Mouse (Mus musculus) midbrain, embryonic 11.5 days (tissue): ENCODE results near the gene Olfr12. TPM values are rescaled to one million over a fixed set of nuclear protein-coding genes. Genes with fewer than 3 reads are reported as not detected.

Source experiments
- ATAC-seq: fragments of 200-750 bp; cut with Nextera tagmentation; 2 replicates; pipeline ENCODE4 v1.8.0; 2017; ENCODE audit warnings: moderate TSS enrichment, moderate library complexity; ENCODE audit not compliant: low FRiP score
- DNase-seq: peaks from one replicate; pipeline ENCODE4 v3.0.0; 2015; ENCODE audit warnings: low spot score; ENCODE audit errors: missing footprints
- H3K27ac ChIP-seq: fragments of 300-500 bp; sonication (generic); 2 replicates; pipeline ENCODE4 v1.5.1; 2014; ENCODE audit warnings: low read depth, low read length
- H3K27me3 ChIP-seq: fragments of 300-500 bp; sonication (generic); 2 replicates; pipeline ENCODE4 v1.6.1; 2014; ENCODE audit warnings: mild to moderate bottlenecking, low read length, moderate library complexity, mixed read lengths; ENCODE audit not compliant: control insufficient read depth, insufficient read depth
- H3K36me3 ChIP-seq: fragments of 300-500 bp; sonication (generic); 2 replicates; pipeline ENCODE4 v1.6.1; 2014; ENCODE audit warnings: mild to moderate bottlenecking, low read length, moderate library complexity, mixed read lengths; ENCODE audit not compliant: control insufficient read depth, insufficient read depth
- H3K4me1 ChIP-seq: fragments of 300-500 bp; sonication (generic); 2 replicates; pipeline ENCODE4 v1.6.1; 2014; ENCODE audit warnings: low read length; ENCODE audit not compliant: control insufficient read depth, insufficient read depth
- H3K4me2 ChIP-seq: fragments of 300-500 bp; sonication (generic); 2 replicates; pipeline ENCODE4 v1.6.1; 2014; ENCODE audit warnings: mild to moderate bottlenecking, moderate library complexity
- H3K4me3 ChIP-seq: fragments of 300-500 bp; sonication (generic); 2 replicates; pipeline ENCODE4 v1.5.1; 2014; ENCODE audit warnings: low read depth, low read length
- H3K9ac ChIP-seq: fragments of 300-500 bp; sonication (generic); 2 replicates; pipeline ENCODE4 v1.6.1; 2014; ENCODE audit warnings: low read length
- H3K9me3 ChIP-seq: fragments of 300-500 bp; sonication (generic); 2 replicates; pipeline ENCODE4 v1.6.1; 2016; ENCODE audit warnings: low read length; ENCODE audit not compliant: control insufficient read depth
- WGBS: fragments of 180-500 bp; shearing (Covaris S2); extraction: QIAGEN DNeasy Blood & Tissue Kit; methylation state at CpG from one replicate; pipeline ENCODE4 v1.1.7; 2014; 5-methylcytosine and 5-hydroxymethylcytosine counted together
- polyA plus RNA-seq: library from polyadenylated mRNA; unstranded; fragments of >200 nt; fragmentation: Nextera tagmentation; extraction: Ambion mirVana; gene quantifications from 2 replicates; pipeline ENCODE4 v1.2.1, GENCODE M21; 2014

Olfr12 gene
- polyA plus RNA-seq, 1 experiment from 2014 or later, result 0.05 TPM

- Histone ChIP-seq H3K9me3 (no peaks in the 10 kb centered on the region), H3K9ac (no peak overlapping the region), H3K4me1 (peaks cover 8% of the 10 kb centered on the region), H3K4me2 (no peak overlapping the region), H3K4me3 (no peak overlapping the region), H3K36me3 (peaks cover 8% of the 10 kb centered on the region; the same call in 1 of the 2 replicates), H3K27me3 (no peaks in the 10 kb centered on the region), H3K27ac (no peak overlapping the region)
- WGBS, result 91% methylated on average over 8 of the region's 8 CpGs
- no peak for DNase-seq
- ATAC-seq, result no peak
Observed at GRCm38 (mm10) chr1:92636015-92636414, 18.4 kb downstream of the Olfr12 start.

GRCm38 (mm10) chr1:92636676-92637075 lies 19.1 kb downstream of the Olfr12 start:
- no peak overlapping the region for H3K9ac ChIP-seq
- no peaks in the 10 kb centered on the region for H3K9me3 ChIP-seq
- DNase-seq, result no peak
- no peak overlapping the region for H3K4me3 ChIP-seq
- no peaks in the 10 kb centered on the region for H3K27me3 ChIP-seq
- no peak overlapping the region for H3K27ac ChIP-seq
- 93% methylated on average over 11 of the region's 11 CpGs for WGBS
- H3K36me3 ChIP-seq, result peaks cover 8% of the 10 kb centered on the region; the same call in 1 of the 2 replicates
- H3K4me2 ChIP-seq, result no peak overlapping the region
- H3K4me1 ChIP-seq, result peaks cover 10% of the 10 kb centered on the region
- no peak for ATAC-seq

- Histone ChIP-seq H3K27me3 (no peaks in the 10 kb centered on the region), H3K27ac (no peak overlapping the region), H3K4me1 (peaks cover 13% of the 10 kb centered on the region), H3K36me3 (peaks cover 8% of the 10 kb centered on the region; the same call in 1 of the 2 replicates), H3K9ac (no peak overlapping the region), H3K4me3 (no peak overlapping the region), H3K9me3 (no peaks in the 10 kb centered on the region), H3K4me2 (no peak overlapping the region)
- ATAC-seq, result no peak
- WGBS, result 93% methylated on average over 15 of the region's 15 CpGs
- no peak for DNase-seq
Observed at GRCm38 (mm10) chr1:92637501-92638172, 20.0 kb downstream of the Olfr12 start.

- no peak for ATAC-seq
- Histone ChIP-seq H3K4me2 (no peak overlapping the region), H3K4me1 (peaks cover 13% of the 10 kb centered on the region), H3K9ac (no peak overlapping the region), H3K27me3 (no peaks in the 10 kb centered on the region), H3K36me3 (peaks cover 8% of the 10 kb centered on the region; the same call in 1 of the 2 replicates), H3K27ac (no peak overlapping the region), H3K4me3 (no peak overlapping the region), H3K9me3 (no peaks in the 10 kb centered on the region)
- DNase-seq, result no peak
- WGBS, result 92% methylated on average over 3 of the region's 3 CpGs
Observed at GRCm38 (mm10) chr1:92638181-92638580, 20.6 kb downstream of the Olfr12 start.

DNA sequence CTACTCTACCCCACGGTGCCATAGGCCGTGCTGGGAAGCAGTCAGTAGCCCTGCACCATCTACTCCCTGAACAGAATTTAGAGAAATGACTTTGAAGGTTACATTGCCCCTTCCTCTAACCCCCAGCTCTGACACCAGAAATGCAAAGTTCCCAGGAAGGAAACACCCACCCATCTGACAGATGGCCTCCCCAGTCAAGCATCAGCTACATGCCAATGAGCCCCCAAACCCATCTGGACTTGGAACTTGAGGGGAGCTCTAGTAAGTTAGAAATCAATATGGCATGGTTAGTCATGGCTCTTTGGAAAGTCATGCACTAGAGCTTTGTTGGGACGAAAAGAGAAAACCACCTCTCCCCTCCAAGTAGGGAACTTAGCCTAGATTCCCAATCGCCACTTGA lies 21.1 kb downstream of the Olfr12 start:
- no peak overlapping the region for H3K9ac ChIP-seq
- WGBS, result 92% methylated on average over 4 of the region's 4 CpGs
- H3K4me2 ChIP-seq, result no peak overlapping the region
- peaks cover 13% of the 10 kb centered on the region for H3K4me1 ChIP-seq
- ATAC-seq (no peak), DNase-seq (no peak)
- peaks cover 8% of the 10 kb centered on the region; the same call in 1 of the 2 replicates for H3K36me3 ChIP-seq
- H3K9me3 ChIP-seq, result no peaks in the 10 kb centered on the region
- no peaks in the 10 kb centered on the region for H3K27me3 ChIP-seq
- no peak overlapping the region for H3K27ac ChIP-seq
- H3K4me3 ChIP-seq, result no peak overlapping the region

DNA sequence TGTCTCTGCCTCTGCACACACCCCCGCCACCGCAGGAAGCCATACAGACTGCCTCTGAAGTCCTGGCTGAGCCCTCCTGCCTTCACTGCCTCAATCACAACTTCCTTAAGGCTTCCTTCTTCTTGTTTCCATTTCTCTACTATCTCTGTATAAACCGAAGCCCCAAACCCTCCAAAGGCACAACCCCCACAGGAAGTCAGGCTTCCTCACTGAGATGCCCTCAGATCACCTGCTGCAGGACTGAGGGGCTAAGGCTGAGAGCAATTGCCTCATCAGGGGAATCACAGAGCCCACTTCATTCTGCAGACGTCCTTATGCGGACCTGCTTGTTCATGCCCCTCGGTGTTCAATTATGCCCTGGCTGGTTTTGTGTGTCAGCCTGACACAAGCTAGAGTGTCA lies 22.8 kb downstream of the Olfr12 start:
- Histone ChIP-seq H3K9ac (no peak overlapping the region; the same call in 1 of the 2 replicates), H3K4me1 (peaks cover 10% of the 10 kb centered on the region), H3K9me3 (no peaks in the 10 kb centered on the region), H3K4me3 (no peak overlapping the region), H3K4me2 (no peak overlapping the region), H3K27me3 (no peaks in the 10 kb centered on the region), H3K36me3 (peaks cover 8% of the 10 kb centered on the region; the same call in 1 of the 2 replicates), H3K27ac (no peak overlapping the region)
- DNase-seq, result no peak
- 93% methylated on average over 6 of the region's 6 CpGs for WGBS
- no peak for ATAC-seq

DNA sequence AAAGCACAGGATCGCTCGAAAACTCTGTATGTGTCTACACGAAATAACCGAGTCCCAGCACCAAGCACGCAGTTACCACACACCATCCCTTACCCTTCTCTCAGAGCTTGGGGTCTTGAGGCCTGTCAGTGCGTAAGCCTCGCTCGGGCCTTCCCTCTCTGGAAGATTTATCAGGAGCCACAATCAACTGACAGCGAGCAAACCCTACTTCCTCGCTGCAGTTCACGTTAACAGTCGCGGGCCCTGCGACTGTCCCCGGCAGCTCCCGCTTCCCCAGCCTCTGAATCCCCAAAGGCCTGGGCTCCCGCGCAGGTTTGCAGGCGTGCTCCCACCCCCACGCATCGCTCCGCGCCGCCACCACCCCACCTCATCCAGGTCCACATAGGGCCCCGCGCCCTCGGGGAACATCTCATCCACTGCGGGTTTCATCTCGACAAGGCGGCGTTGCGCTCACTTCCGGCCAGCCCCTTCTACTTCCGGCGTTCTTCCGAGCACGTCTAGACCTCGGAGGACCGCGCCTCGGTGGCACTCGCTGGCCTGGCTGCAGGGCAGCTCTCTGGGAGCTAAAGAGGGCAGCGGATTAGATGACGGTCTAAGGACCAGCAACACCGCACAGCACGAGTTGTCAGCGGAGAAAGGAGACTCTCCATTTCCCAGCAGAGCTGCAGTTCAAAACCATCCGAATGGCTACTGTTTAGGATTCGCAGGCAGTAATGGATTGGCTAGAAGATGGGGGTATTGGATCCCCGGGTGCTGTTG lies 24.1 kb downstream of the Olfr12 start, which contains the start of gene Cops9:
Gene Cops9, minus strand, starts transcription at position 472 of the 759 bp plus-strand sequence.
- Histone ChIP-seq H3K4me2 (peak within 1 kb of the TSS; percentile 95), H3K36me3 (peaks cover 4% of the 10 kb centered on the region; the same call in 1 of the 2 replicates), H3K9me3 (no peaks in the 10 kb centered on the region), H3K27me3 (no peaks in the 10 kb centered on the region), H3K4me3 (peak within 1 kb of the TSS; percentile 78), H3K9ac (peak within 1 kb of the TSS; percentile 92), H3K4me1 (peaks cover 10% of the 10 kb centered on the region), H3K27ac (peak within 1 kb of the TSS; percentile 27; the same call in 1 of the 2 replicates)
- peak; percentile 99 for DNase-seq
- ATAC-seq, result peak; percentile 96
- 2% methylated on average over 50 of the region's 50 CpGs for WGBS

GRCm38 (mm10) chr1:92643691-92644090 lies 26.1 kb downstream of the Olfr12 start:
- Histone ChIP-seq H3K27ac (no peak overlapping the region), H3K4me3 (no peak overlapping the region), H3K27me3 (no peaks in the 10 kb centered on the region), H3K4me2 (no peak overlapping the region), H3K9me3 (no peaks in the 10 kb centered on the region), H3K36me3 (no peaks in the 10 kb centered on the region), H3K9ac (no peak overlapping the region), H3K4me1 (peaks cover 10% of the 10 kb centered on the region)
- DNase-seq, result peak; percentile 51
- 84% methylated on average over 4 of the region's 4 CpGs for WGBS
- no peak for ATAC-seq

DNA sequence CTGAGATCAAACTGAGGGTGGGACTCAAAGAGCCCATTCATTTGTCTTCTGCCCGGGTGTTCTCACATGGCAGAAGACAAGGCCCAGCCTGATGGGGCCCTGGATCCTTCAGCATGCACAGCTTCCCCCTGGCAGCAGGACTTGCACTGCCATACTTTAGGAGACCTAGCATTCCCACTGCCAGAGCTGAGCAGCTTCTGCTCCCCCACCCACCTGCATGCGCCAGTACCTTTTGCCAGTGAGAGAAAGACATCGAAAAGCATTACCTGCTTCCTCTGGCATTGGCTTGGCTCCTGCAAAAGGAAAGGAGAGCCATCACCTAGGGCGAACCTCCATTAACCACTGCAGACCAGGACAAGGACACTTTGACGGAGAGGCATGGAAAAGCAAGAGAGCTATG lies 27.3 kb downstream of the Olfr12 start:
- H3K9ac ChIP-seq, result no peak overlapping the region
- ATAC-seq, result no peak

More for the DNA sequence above, 27.3 kb downstream of the Olfr12 start:
- DNase-seq, result no peak
- Histone ChIP-seq H3K4me1 (peaks cover 10% of the 10 kb centered on the region), H3K27ac (no peak overlapping the region), H3K36me3 (no peaks in the 10 kb centered on the region), H3K4me3 (no peak overlapping the region), H3K4me2 (no peak overlapping the region), H3K27me3 (no peaks in the 10 kb centered on the region), H3K9me3 (no peaks in the 10 kb centered on the region)
- WGBS, result 82% methylated on average over 5 of the region's 5 CpGs
